Mouse (Mus musculus): ENCODE measurements around the gene Acp2.

Gene Acp2

DNA sequence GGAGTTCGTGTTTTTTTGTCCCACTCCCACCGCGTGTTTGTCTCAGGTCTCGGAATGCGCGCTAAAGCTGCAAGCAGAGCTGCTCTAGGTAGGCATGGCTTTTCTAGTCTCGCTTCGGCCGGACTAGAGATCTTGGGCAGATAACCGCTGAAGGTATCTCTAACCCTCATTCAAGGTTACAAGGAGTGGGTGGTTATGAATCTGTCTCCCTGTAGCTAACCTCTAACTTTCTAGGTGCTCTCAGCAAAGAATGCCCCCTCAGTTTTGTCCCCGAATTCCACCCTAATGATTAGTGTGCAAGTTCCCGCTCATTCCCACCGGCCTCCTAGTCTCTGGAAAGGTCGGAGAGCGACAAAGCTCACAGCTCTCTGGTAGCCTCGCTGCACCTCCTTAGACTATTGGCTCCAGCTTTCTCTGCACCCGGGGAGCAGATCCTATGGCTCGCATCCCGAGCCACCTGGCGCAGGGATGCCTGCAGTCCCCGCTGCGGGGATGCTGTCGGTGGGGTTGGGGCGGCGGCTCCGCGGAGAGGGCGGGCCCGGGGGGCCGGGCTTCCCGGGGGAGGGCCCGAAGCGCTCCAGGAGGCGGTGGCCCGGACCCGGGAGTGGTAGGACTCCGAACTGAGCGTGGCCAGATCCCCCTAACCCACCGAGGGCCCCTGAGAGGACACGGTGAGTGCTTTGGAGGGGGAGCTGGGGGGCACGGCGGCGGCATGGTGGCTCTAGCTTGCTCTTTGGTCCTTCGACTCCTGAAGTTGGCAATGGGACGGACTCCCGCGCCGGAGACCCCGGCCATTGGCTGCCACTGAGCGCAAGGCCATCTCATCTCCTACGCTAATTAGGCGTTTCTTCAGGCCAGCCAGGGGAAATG lies 53.8 kb downstream of the Acp2 start:
- DNase-seq (ENCODE audit: low spot score), result peak; percentile 50

DNA sequence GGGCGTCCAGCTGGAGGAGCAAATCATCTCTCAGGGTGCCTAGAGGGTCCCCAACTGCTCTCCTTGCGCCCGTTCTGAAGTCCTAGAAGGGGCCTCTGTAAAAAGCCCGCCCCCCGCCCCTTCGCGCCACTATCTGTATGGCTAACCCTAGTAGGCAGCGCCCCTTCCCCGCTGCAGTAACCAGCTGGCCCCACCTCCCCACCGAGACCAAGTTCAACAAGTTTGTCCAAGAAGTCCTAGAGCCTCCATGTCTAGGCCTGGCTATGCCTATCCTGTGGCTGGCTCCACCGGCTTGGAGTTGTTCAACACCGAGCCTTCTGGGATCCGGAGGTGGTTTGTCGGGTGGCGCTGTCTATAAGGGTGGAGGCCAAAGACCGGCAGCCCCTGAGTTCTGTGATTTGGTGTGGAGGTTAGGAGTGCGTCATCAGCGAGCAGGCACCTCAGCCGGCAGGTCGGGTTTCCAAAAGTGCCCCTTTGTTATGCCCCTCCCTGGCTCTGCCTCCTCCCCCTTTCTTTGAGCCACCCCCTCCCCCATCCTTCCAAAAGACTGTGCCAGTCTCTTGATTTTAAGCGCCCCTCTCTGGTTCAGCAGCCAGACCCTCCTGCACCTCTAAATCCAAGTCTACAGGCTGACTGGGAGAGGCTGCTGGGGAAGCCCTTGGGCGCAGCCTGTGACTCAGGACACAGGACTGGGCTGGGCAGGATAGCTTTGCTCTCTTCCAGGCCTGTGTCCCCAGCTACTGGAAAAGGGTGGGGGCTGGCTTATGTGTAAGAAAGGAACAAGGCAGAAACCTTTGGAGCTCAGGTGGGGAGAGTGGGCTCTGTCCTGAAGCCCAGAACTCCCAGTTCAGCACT lies 54.7 kb downstream of the Acp2 start:
- DNase-seq (ENCODE audit: low spot score), result peak; percentile 31

DNA sequence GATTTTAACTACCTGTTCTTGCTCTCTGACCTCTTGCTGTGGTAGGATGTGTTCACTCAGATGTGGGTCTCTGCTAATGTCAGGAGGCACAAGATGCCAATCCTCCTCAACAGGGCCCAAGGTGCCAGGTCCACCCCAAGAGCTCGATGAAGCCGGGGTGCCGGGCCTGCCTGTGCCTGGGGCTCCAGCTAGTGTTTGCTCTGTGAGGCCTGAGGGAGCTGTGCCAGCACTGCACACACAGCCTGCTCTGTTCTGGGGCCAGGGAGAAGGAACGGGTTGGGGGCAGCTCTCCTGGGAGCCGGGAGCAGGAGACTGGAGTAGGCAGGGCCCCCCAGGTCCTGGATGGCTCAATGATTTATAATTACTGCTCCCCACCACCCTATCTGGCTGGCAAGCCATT lies 55.4 kb downstream of the Acp2 start:
- no peak for DNase-seq (ENCODE audit: low spot score)

DNA sequence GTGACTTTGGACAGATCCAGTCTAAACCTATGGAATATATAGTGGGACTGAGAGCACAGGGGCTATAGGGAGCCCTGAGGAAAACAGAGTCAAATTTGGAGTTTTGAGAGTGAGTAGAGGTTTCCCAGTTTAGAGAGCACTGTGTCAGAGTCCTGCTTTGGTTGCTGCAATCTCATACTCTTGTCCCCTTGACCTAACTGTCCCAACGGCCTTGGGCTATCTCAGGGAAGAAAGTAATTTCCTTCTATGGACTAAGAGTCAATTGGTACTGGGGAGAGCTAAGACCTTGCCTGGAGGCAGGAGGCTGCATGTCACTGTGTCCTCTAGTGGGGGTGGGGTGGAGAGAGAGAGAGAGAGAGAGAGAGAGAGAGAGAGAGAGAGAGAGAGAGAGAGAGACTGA lies 56.1 kb downstream of the Acp2 start:
- no peak for DNase-seq (ENCODE audit: low spot score)

GRCm38 (mm10) chr2:91259493-91259892 lies 56.8 kb downstream of the Acp2 start:
- DNase-seq (ENCODE audit: low spot score), result no peak

All from ovary, postnatal 10 days (tissue).